Mouse (Mus musculus) megakaryocyte, embryonic 14.5 days (primary cell): ENCODE results near the gene Qser1.

Source experiments
- FLI1 ChIP-seq: IDR thresholded peaks from 2 replicates; pipeline ENCODE4 v1.6.1; 2012; ENCODE audit warnings: low read length, inconsistent platforms, mixed read lengths
- GATA1 ChIP-seq: IDR thresholded peaks from 3 replicates; pipeline ENCODE4 v1.6.1; 2012; ENCODE audit warnings: mixed read lengths, low read length, inconsistent platforms, borderline replicate concordance

DNA sequence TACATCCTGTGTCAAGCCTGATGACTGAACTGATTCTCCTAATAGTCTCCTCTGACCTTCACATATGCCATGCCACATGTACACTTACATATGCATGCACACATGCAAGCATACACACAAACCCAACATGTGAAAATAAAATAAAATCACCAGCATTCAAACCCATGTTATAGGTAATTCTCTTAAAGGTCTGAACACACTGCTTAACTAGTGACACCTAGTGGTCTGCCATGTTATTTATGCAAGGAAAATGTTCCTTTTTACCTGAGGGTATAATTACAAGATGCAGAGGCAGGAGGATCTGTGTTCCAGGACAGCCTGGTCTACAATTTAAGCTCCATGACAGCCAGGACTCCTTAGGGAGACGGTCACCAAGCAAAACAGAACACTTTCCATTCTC lies 41.8 kb downstream of the Qser1 start:
- TF ChIP-seq GATA1 (no peak), FLI1 (no peak)
